Mouse (Mus musculus) testis, adult 2 months (tissue): ENCODE data around the gene Fam213a.

ENCODE experiments used
- CTCF ChIP-seq: fragments of 200-500 bp; IDR thresholded peaks from 2 replicates; pipeline ENCODE4 v1.5.1; 2012; ENCODE audit warnings: low read depth, mild to moderate bottlenecking, inconsistent platforms, low read length, moderate library complexity; ENCODE audit not compliant: control insufficient read depth, insufficient read depth, insufficient replicate concordance
- POLR2A ChIP-seq: fragments of 200-500 bp; IDR thresholded peaks from 2 replicates; pipeline ENCODE4 v1.6.1; 2012; ENCODE audit warnings: low read depth, mild to moderate bottlenecking, inconsistent platforms, low read length, moderate library complexity; ENCODE audit not compliant: control insufficient read depth

- TF ChIP-seq CTCF (no peak), POLR2A (no peak)
These were observed 49.4 kb downstream of the Fam213a start for GRCm38 (mm10) chr14:40964214-40964610.
